Mouse (Mus musculus) frontal cortex, postnatal 36 days (tissue): ENCODE results near the gene Tmem254c.
"Not testable (repeated sequence)": the region's sequence is repeated elsewhere in the genome, so short reads cannot be mapped to it uniquely, and the experiment has no call there.

Source experiments
- DNase-seq, 2 experiments: peaks; one replicate each; pipeline ENCODE4 v3.0.0; 2022; ENCODE audit warnings: low spot score in 2 of 2

Gene Tmem254c

GRCm38 (mm10) chr14:26067325-26067633, at the start of gene Tmem254c:
TSS of gene Tmem254c (minus strand) at chr14:26067355.
- not testable (repeated sequence) for DNase-seq

- not testable (repeated sequence) for DNase-seq
These were observed 30.5 kb upstream of the Tmem254c start for GRCm38 (mm10) chr14:26097622-26098021.

- not testable (repeated sequence) for DNase-seq
These were observed 14.8 kb upstream of the Tmem254c start, which contains the start of gene Cphx3 for GRCm38 (mm10) chr14:26081997-26082396. TSS of gene Cphx3 (plus strand) at chr14:26082297.

- not testable (repeated sequence) for DNase-seq
These were observed 14.1 kb upstream of the Tmem254c start, which contains the start of gene Cphx2 for GRCm38 (mm10) chr14:26081216-26081615. TSS of gene Cphx2 (plus strand) at chr14:26081516.

GRCm38 (mm10) chr14:26076620-26077390, 9.7 kb upstream of the Tmem254c start:
- not testable (repeated sequence) for DNase-seq

- not testable (repeated sequence) for DNase-seq
These were observed 406 bp downstream of the Tmem254c start for GRCm38 (mm10) chr14:26066574-26067324.

GRCm38 (mm10) chr14:26059362-26059761, 7.8 kb downstream of the Tmem254c start:
- DNase-seq = not testable (repeated sequence)

GRCm38 (mm10) chr14:26058184-26058583, 9.0 kb downstream of the Tmem254c start:
- DNase-seq = not testable (repeated sequence)

GRCm38 (mm10) chr14:26048767-26049166, 18.4 kb downstream of the Tmem254c start:
- not testable (repeated sequence) for DNase-seq

- not testable (repeated sequence) for DNase-seq
These were observed 20.1 kb downstream of the Tmem254c start for GRCm38 (mm10) chr14:26047026-26047425.

GRCm38 (mm10) chr14:26045007-26045406, 22.1 kb downstream of the Tmem254c start:
- DNase-seq = not testable (repeated sequence)

- not testable (repeated sequence) for DNase-seq
These were observed 24.5 kb downstream of the Tmem254c start, which contains the start of gene Gm9780 for GRCm38 (mm10) chr14:26042611-26043010. TSS of gene Gm9780 (minus strand) at chr14:26042711.

- DNase-seq = not testable (repeated sequence)
These were observed 31.7 kb downstream of the Tmem254c start for GRCm38 (mm10) chr14:26035439-26035838.

GRCm38 (mm10) chr14:26034364-26034763, 32.8 kb downstream of the Tmem254c start:
- not testable (repeated sequence) for DNase-seq

GRCm38 (mm10) chr14:26025653-26026052, 41.5 kb downstream of the Tmem254c start:
- not testable (repeated sequence) for DNase-seq

- not testable (repeated sequence) for DNase-seq
These were observed 44.3 kb downstream of the Tmem254c start for GRCm38 (mm10) chr14:26022831-26023230.

- not testable (repeated sequence) for DNase-seq
These were observed 45.6 kb downstream of the Tmem254c start for GRCm38 (mm10) chr14:26021555-26021954.

GRCm38 (mm10) chr14:26016414-26016813, 50.7 kb downstream of the Tmem254c start:
- DNase-seq = not testable (repeated sequence)
